8 mouse cellular contexts compared by ENCODE assay signal in the genomic region with DNA sequence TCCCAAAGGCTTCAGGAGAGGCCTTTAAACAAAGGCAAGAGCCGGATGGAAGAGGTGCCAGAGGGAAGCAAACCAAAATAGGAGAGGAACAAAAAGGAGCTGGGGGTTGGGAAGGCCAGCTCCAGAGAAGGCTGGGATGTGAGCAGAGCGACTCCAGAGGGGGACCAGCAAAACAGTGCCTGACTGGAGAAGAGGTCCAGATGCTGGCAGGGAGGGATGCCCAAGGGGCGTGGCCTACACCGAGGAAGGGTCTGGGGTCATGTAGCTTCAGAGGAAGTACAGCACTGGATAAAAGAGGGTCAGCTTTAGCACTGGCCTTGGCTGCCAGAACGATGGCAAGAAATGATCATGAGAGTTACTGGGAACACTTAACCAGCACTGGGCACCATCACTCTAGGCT. TPM values are rescaled to one million over a fixed set of nuclear protein-coding genes. Genes with fewer than 3 reads are reported as not detected.
DNase-seq lines count a peak whose midpoint lies in the region; ATAC-seq and TF ChIP-seq lines count a peak whose summit lies in the region.

No protein-coding gene starts in this region.

- intact Hi-C loops in left cerebral cortex, postnatal 10 days (cut with DNase I) = no loop called here

- no peaks in the 10 kb centered on the region for H3K27me3 ChIP-seq in kidney, embryonic 14.5 days (ENCODE audit: control insufficient read depth, insufficient read depth, low read length)
- H3K27me3 ChIP-seq in forebrain, postnatal 0 days (ENCODE audit: insufficient read depth, low read length) = no peaks in the 10 kb centered on the region
- H3K27me3 ChIP-seq in limb, embryonic 12.5 days = peaks cover 7% of the 10 kb centered on the region; the same call in 1 of the 2 replicates

- H3K4me1 ChIP-seq in kidney, embryonic 14.5 days (ENCODE audit: control insufficient read depth, insufficient read depth, low read length) = peaks cover 59% of the 10 kb centered on the region
- peaks cover 35% of the 10 kb centered on the region for H3K4me1 ChIP-seq in brown adipose tissue, adult 24 weeks (ENCODE audit: control insufficient read depth, insufficient read depth, insufficient read length, low read length)
- 0 out of 2 replicates have a peak, but pooled peaks cover 16% of the 10 kb centered on the region for H3K4me1 ChIP-seq in forebrain, postnatal 0 days (ENCODE audit: insufficient read depth)
- H3K4me1 ChIP-seq in limb, embryonic 12.5 days (replicated peaks) = peaks cover 54% of the 10 kb centered on the region

- peak overlapping the region; percentile 74; the same call in 1 of the 2 replicates for H3K27ac ChIP-seq in kidney, embryonic 14.5 days (ENCODE audit: low read depth, low read length)
- peak overlapping the region; percentile 20 for H3K27ac ChIP-seq in brown adipose tissue, adult 24 weeks (replicated peaks; ENCODE audit: low read depth, low read length)
- H3K27ac ChIP-seq in forebrain, postnatal 0 days (ENCODE audit: low read depth, low read length) = peak overlapping the region; percentile 40; the same call in 1 of the 2 replicates
- peak overlapping the region; percentile 69; the same call in 1 of the 2 replicates for H3K27ac ChIP-seq in limb, embryonic 12.5 days

- H3K36me3 ChIP-seq in kidney, embryonic 14.5 days (ENCODE audit: control insufficient read depth, insufficient read depth, low read length) = no peaks in the 10 kb centered on the region
- no peaks in the 10 kb centered on the region for H3K36me3 ChIP-seq in forebrain, postnatal 0 days (ENCODE audit: insufficient read depth)
- H3K36me3 ChIP-seq in limb, embryonic 12.5 days = no peaks in the 10 kb centered on the region

- no peak overlapping the region for H3K4me3 ChIP-seq in kidney, embryonic 14.5 days (ENCODE audit: low read length)
- no peak overlapping the region for H3K4me3 ChIP-seq in brown adipose tissue, adult 24 weeks (ENCODE audit: insufficient read depth, low read depth, low read length)
- H3K4me3 ChIP-seq in forebrain, postnatal 0 days (ENCODE audit: low read depth, low read length) = no peak overlapping the region
- H3K4me3 ChIP-seq in limb, embryonic 12.5 days (replicated peaks) = no peak overlapping the region

- no peak for TF ChIP-seq CTCF in forebrain, postnatal 0 days (IDR thresholded peaks at IDR 0.05; ENCODE audit: low read depth)

- 28% methylated on average over 5 of the region's 5 CpGs for WGBS in kidney, embryonic 14.5 days
- 28% methylated on average over 5 of the region's 5 CpGs for WGBS in forebrain, postnatal 0 days
- WGBS in limb, embryonic 12.5 days = 14% methylated on average over 5 of the region's 5 CpGs

- no peak for DNase-seq in kidney, postnatal 14 days
- DNase-seq in forebrain, postnatal 0 days = no peak
- DNase-seq in thymus, postnatal 4 days = no peak
- DNase-seq in left cerebral cortex, postnatal 10 days (ENCODE audit: extremely low spot score in 1 of 2, low spot score in 2 of 2) = no peak
- no peak for DNase-seq in cerebellum, postnatal 4 days (ENCODE audit: low spot score in 2 of 2)

- no peak overlapping the region for H3K4me2 ChIP-seq in kidney, embryonic 14.5 days (replicated peaks; ENCODE audit: low read depth, low read length)
- H3K4me2 ChIP-seq in forebrain, postnatal 0 days (ENCODE audit: low read depth) = no peak overlapping the region
- H3K4me2 ChIP-seq in limb, embryonic 12.5 days = 0 out of 2 replicates have a peak overlapping the region, but pooled peaks have one; percentile 9

- H3K9ac ChIP-seq in kidney, embryonic 14.5 days (ENCODE audit: low read depth, low read length) = no peak overlapping the region
- no peak overlapping the region for H3K9ac ChIP-seq in forebrain, postnatal 0 days
- H3K9ac ChIP-seq in limb, embryonic 12.5 days (replicated peaks) = peak overlapping the region; percentile 18; the same call in 1 of the 2 replicates

- H3K9me3 ChIP-seq in kidney, embryonic 14.5 days (ENCODE audit: control insufficient read depth, low read length) = no peaks in the 10 kb centered on the region
- no peaks in the 10 kb centered on the region for H3K9me3 ChIP-seq in forebrain, postnatal 0 days (ENCODE audit: low read length)
- no peaks in the 10 kb centered on the region for H3K9me3 ChIP-seq in limb, embryonic 12.5 days

- peak; percentile 18 for ATAC-seq in kidney, embryonic 14.5 days (ENCODE audit: low FRiP score, low TSS enrichment)
- peak; percentile 12; the same call in 1 of the 2 replicates for ATAC-seq in forebrain, postnatal 0 days
- no peak for ATAC-seq in limb, embryonic 12.5 days (ENCODE audit: insufficient number of reproducible peaks, insufficient read depth, low FRiP score, low TSS enrichment, low read depth)

RNA-seq across cellular contexts. Expression of gene Dagla, which starts 8.4 kb away (rescaled TPM):
- polyA plus RNA-seq in kidney, embryonic 14.5 days (2014; fragmentation: Nextera tagmentation; extraction: Ambion mirVana) = 2.2 and 3.0 TPM in 2 replicates
- polyA plus RNA-seq in brown adipose tissue, adult 24 weeks (2012; ENCODE audit: insufficient read depth, insufficient read length, missing spikeins) = 11.9 and 14.2 TPM in 2 replicates
- 17.4 and 21.8 TPM in 2 replicates for total RNA-seq in forebrain, postnatal 0 days (2014; rRNA removed)
- 8.2 and 11.2 TPM in 2 replicates for polyA plus RNA-seq in forebrain, postnatal 0 days (2015; fragmentation: Nextera tagmentation; extraction: Ambion mirVana)
- polyA plus RNA-seq in limb, embryonic 12.5 days (2016; fragmentation: Nextera tagmentation; extraction: Ambion mirVana) = 1.8 and 2.4 TPM in 2 replicates
- 10 to 100 TPM; 65.9 to 68.7 TPM for total RNA-seq in left cerebral cortex, postnatal 10 days (2021)

RNA-seq across cellular contexts. Expression of gene Myrf, which starts 55.8 kb away (rescaled TPM):
- polyA plus RNA-seq in kidney, embryonic 14.5 days (2014; fragmentation: Nextera tagmentation; extraction: Ambion mirVana) = 3.9 and 6.4 TPM in 2 replicates
- 0.44 and 0.50 TPM in 2 replicates for polyA plus RNA-seq in brown adipose tissue, adult 24 weeks (2012; ENCODE audit: insufficient read depth, insufficient read length, missing spikeins)
- 0.54 and 0.81 TPM in 2 replicates for total RNA-seq in forebrain, postnatal 0 days (2014; rRNA removed)
- 0.20 and 0.47 TPM in 2 replicates for polyA plus RNA-seq in forebrain, postnatal 0 days (2015; fragmentation: Nextera tagmentation; extraction: Ambion mirVana)
- 2.6 and 2.7 TPM in 2 replicates for polyA plus RNA-seq in limb, embryonic 12.5 days (2016; fragmentation: Nextera tagmentation; extraction: Ambion mirVana)
- total RNA-seq in left cerebral cortex, postnatal 10 days (2021) = 1 to 10 TPM; 5.9 to 6.6 TPM

Comparison
In these comparisons a context has a peak if more than half of its experiments do, and no peak if none do; other contexts are left out.
1. H3K27ac ChIP-seq: peak in every context shown above with its lines; median percentile 74 in kidney, embryonic 14.5 days; 69 in limb, embryonic 12.5 days; 40 in forebrain, postnatal 0 days; 20 in brown adipose tissue, adult 24 weeks.